Mouse (Mus musculus) liver, postnatal 0 days (tissue): ENCODE data around the gene Gpr146.

ENCODE experiments used
- CTCF ChIP-seq: sonication (generic); IDR thresholded peaks from 2 replicates; pipeline ENCODE4 v1.5.1; 2016; ENCODE audit warnings: antibody characterized with exemption, low read depth
- EP300 ChIP-seq: IDR thresholded peaks from 2 replicates; pipeline ENCODE4 v1.6.1; 2016; ENCODE audit warnings: antibody characterized with exemption, low read depth, mild to moderate bottlenecking

- no peak for TF ChIP-seq CTCF
- no peak for TF ChIP-seq EP300
Measured at GRCm38 (mm10) chr5:139437769-139438168, 60.3 kb downstream of the Gpr146 start.
